Mouse (Mus musculus) Muller cell, postnatal 12 days (primary cell): ENCODE measurements at regions not wholly inside any gene's neighbourhood (a gene's known extent, or its start where the extent isn't known, plus 50 kb on each side); places are given as distances from the start of the nearest gene placed in this dataset.

ENCODE experiments used
- DNase-seq: peaks from one replicate; pipeline ENCODE4 v3.0.0-alpha.2; 2015; ENCODE audit errors: inconsistent ontology term

GRCm38 (mm10) chr17:54821059-54821458 lies 522.2 kb upstream of the Slc5a7 start:
- no peak for DNase-seq

GRCm38 (mm10) chr17:54853631-54854030 lies 554.8 kb upstream of the Slc5a7 start:
- peak; percentile 52 for DNase-seq

GRCm38 (mm10) chr17:54896198-54896597 lies 549.0 kb upstream of the St6gal2 start:
- DNase-seq, result peak; percentile 66

GRCm38 (mm10) chr17:54929181-54929715 lies 515.9 kb upstream of the St6gal2 start:
- DNase-seq, result no peak

GRCm38 (mm10) chr17:54943380-54944047 lies 501.7 kb upstream of the St6gal2 start:
- peak; percentile 16 for DNase-seq

- DNase-seq, result peak; percentile 61
These were observed 500.8 kb upstream of the St6gal2 start for GRCm38 (mm10) chr17:54944288-54944931.
